Mouse (Mus musculus) hindbrain, embryonic 11.5 days (tissue): ENCODE data around the gene Timm23. TPM values are rescaled to one million over a fixed set of nuclear protein-coding genes. Genes with fewer than 3 reads are reported as not detected.

Source experiments
- ATAC-seq: fragments of 200-750 bp; cut with Nextera tagmentation; 2 replicates; pipeline ENCODE4 v1.8.0; 2017; ENCODE audit warnings: mild to moderate bottlenecking, moderate TSS enrichment, moderate library complexity; ENCODE audit not compliant: low FRiP score
- DNase-seq: peaks from one replicate; pipeline ENCODE4 v3.0.0-alpha.2; 2015; ENCODE audit warnings: low spot score
- H3K27ac ChIP-seq: fragments of 300-500 bp; sonication (generic); 2 replicates; pipeline ENCODE4 v1.5.1; 2014; ENCODE audit warnings: mild to moderate bottlenecking, low read depth, low read length
- H3K27me3 ChIP-seq: fragments of 300-500 bp; sonication (generic); 2 replicates; pipeline ENCODE4 v1.6.1; 2014; ENCODE audit warnings: mild to moderate bottlenecking, low read length, moderate library complexity, mixed read lengths; ENCODE audit not compliant: control insufficient read depth, insufficient read depth
- H3K36me3 ChIP-seq: fragments of 300-500 bp; sonication (generic); 2 replicates; pipeline ENCODE4 v1.6.1; 2014; ENCODE audit warnings: mild to moderate bottlenecking, low read length, moderate library complexity, mixed read lengths; ENCODE audit not compliant: control insufficient read depth, insufficient read depth
- H3K4me1 ChIP-seq: fragments of 300-500 bp; sonication (generic); replicated peaks from 2 replicates; pipeline ENCODE4 v1.6.1; 2014; ENCODE audit warnings: low read length, mixed read lengths; ENCODE audit not compliant: control insufficient read depth, insufficient read depth
- H3K4me2 ChIP-seq: fragments of 300-500 bp; sonication (generic); replicated peaks from 2 replicates; pipeline ENCODE4 v1.6.1; 2014; ENCODE audit warnings: mild to moderate bottlenecking, low read depth, low read length
- H3K4me3 ChIP-seq: fragments of 300-500 bp; sonication (generic); 2 replicates; pipeline ENCODE4 v1.5.1; 2014; ENCODE audit warnings: low read depth, low read length
- H3K9ac ChIP-seq: fragments of 300-500 bp; sonication (generic); 2 replicates; pipeline ENCODE4 v1.6.1; 2014; ENCODE audit warnings: low read depth, low read length
- H3K9me3 ChIP-seq: fragments of 300-500 bp; sonication (generic); 2 replicates; pipeline ENCODE4 v1.6.1; 2016; ENCODE audit warnings: low read length; ENCODE audit not compliant: control insufficient read depth
- WGBS: fragments of 180-500 bp; shearing (Covaris S2); extraction: QIAGEN DNeasy Blood & Tissue Kit; methylation state at CpG from one replicate; pipeline ENCODE4 v1.1.7; 2014; 5-methylcytosine and 5-hydroxymethylcytosine counted together
- polyA plus RNA-seq: library from polyadenylated mRNA; unstranded; fragments of >200 nt; fragmentation: Nextera tagmentation; extraction: Ambion mirVana; gene quantifications from 2 replicates; pipeline ENCODE4 v1.2.1, GENCODE M21; 2014

The Timm23 gene
- polyA plus RNA-seq, 1 experiment from 2014 or later: 257 TPM

- Histone ChIP-seq H3K4me1 (peaks cover 3% of the 10 kb centered on the region; the same call in 1 of the 2 replicates), H3K9me3 (no peaks in the 10 kb centered on the region), H3K36me3 (no peaks in the 10 kb centered on the region), H3K4me3 (no peak overlapping the region), H3K4me2 (no peak overlapping the region), H3K9ac (no peak overlapping the region), H3K27me3 (no peaks in the 10 kb centered on the region), H3K27ac (no peak overlapping the region)
- DNase-seq (no peak), ATAC-seq (no peak)
- WGBS: 85% methylated on average over 3 of the region's 3 CpGs
Observed at GRCm38 (mm10) chr14:32168653-32169231, 33.0 kb downstream of the Timm23 start.

- Histone ChIP-seq H3K4me2 (no peak overlapping the region), H3K27ac (no peak overlapping the region), H3K9me3 (no peaks in the 10 kb centered on the region), H3K36me3 (no peaks in the 10 kb centered on the region), H3K9ac (no peak overlapping the region), H3K27me3 (no peaks in the 10 kb centered on the region), H3K4me3 (no peak overlapping the region), H3K4me1 (peaks cover 3% of the 10 kb centered on the region; the same call in 1 of the 2 replicates)
- DNase-seq: no peak
- 92% methylated on average over 5 of the region's 5 CpGs for WGBS
- no peak for ATAC-seq
Observed at GRCm38 (mm10) chr14:32167326-32167725, 34.4 kb downstream of the Timm23 start.

- no peak overlapping the region for H3K27ac ChIP-seq
- H3K36me3 ChIP-seq: no peaks in the 10 kb centered on the region
- H3K9me3 ChIP-seq: no peaks in the 10 kb centered on the region
- H3K4me2 ChIP-seq: no peak overlapping the region
- WGBS: 100% methylated on average over 1 of the region's 1 CpGs
- ATAC-seq: no peak
- no peaks in the 10 kb centered on the region for H3K27me3 ChIP-seq
- peaks cover 3% of the 10 kb centered on the region; the same call in 1 of the 2 replicates for H3K4me1 ChIP-seq
- H3K9ac ChIP-seq: no peak overlapping the region
- DNase-seq: no peak
- no peak overlapping the region for H3K4me3 ChIP-seq
Observed at GRCm38 (mm10) chr14:32166840-32167239, 34.9 kb downstream of the Timm23 start.

GRCm38 (mm10) chr14:32166062-32166441, 35.6 kb downstream of the Timm23 start:
- no peak overlapping the region for H3K4me2 ChIP-seq
- no peak overlapping the region for H3K27ac ChIP-seq
- 77% methylated on average over 2 of the region's 2 CpGs for WGBS
- DNase-seq: no peak
- H3K9ac ChIP-seq: no peak overlapping the region
- H3K9me3 ChIP-seq: no peaks in the 10 kb centered on the region
- no peaks in the 10 kb centered on the region for H3K36me3 ChIP-seq
- ATAC-seq: no peak
- no peaks in the 10 kb centered on the region for H3K27me3 ChIP-seq
- peak overlapping the region; percentile 48; the same call in 1 of the 2 replicates for H3K4me3 ChIP-seq
- peaks cover 3% of the 10 kb centered on the region; the same call in 1 of the 2 replicates for H3K4me1 ChIP-seq

GRCm38 (mm10) chr14:32165278-32166061, 36.2 kb downstream of the Timm23 start:
- peak overlapping the region; percentile 48 for H3K4me3 ChIP-seq
- 0 out of 2 replicates have a peak overlapping the region, but pooled peaks have one; percentile 10 for H3K27ac ChIP-seq
- H3K9me3 ChIP-seq: no peaks in the 10 kb centered on the region
- ATAC-seq (no peak), DNase-seq (peak; percentile 74)
- H3K36me3 ChIP-seq: no peaks in the 10 kb centered on the region
- H3K27me3 ChIP-seq: no peaks in the 10 kb centered on the region
- WGBS: 1% methylated on average over 42 of the region's 42 CpGs
- H3K4me1 ChIP-seq: peaks cover 6% of the 10 kb centered on the region; the same call in 1 of the 2 replicates
- H3K9ac ChIP-seq: peak overlapping the region; percentile 59
- H3K4me2 ChIP-seq: peak overlapping the region; percentile 93

GRCm38 (mm10) chr14:32164173-32165051, 37.3 kb downstream of the Timm23 start:
- 85% methylated on average over 8 of the region's 8 CpGs for WGBS
- no peaks in the 10 kb centered on the region for H3K36me3 ChIP-seq
- ATAC-seq (no peak), DNase-seq (no peak)
- no peak overlapping the region for H3K27ac ChIP-seq
- no peaks in the 10 kb centered on the region for H3K27me3 ChIP-seq
- no peak overlapping the region for H3K9ac ChIP-seq
- no peak overlapping the region for H3K4me3 ChIP-seq
- H3K4me2 ChIP-seq: no peak overlapping the region
- peaks cover 8% of the 10 kb centered on the region; the same call in 1 of the 2 replicates for H3K4me1 ChIP-seq
- H3K9me3 ChIP-seq: no peaks in the 10 kb centered on the region

GRCm38 (mm10) chr14:32163203-32163888, 38.4 kb downstream of the Timm23 start:
- no peak overlapping the region for H3K4me3 ChIP-seq
- ATAC-seq (no peak), DNase-seq (no peak)
- no peak overlapping the region for H3K9ac ChIP-seq
- 93% methylated on average over 11 of the region's 11 CpGs for WGBS
- no peak overlapping the region for H3K27ac ChIP-seq
- H3K36me3 ChIP-seq: no peaks in the 10 kb centered on the region
- H3K27me3 ChIP-seq: no peaks in the 10 kb centered on the region
- H3K9me3 ChIP-seq: no peaks in the 10 kb centered on the region
- H3K4me1 ChIP-seq: peaks cover 8% of the 10 kb centered on the region; the same call in 1 of the 2 replicates
- no peak overlapping the region for H3K4me2 ChIP-seq

- H3K9me3 ChIP-seq: no peaks in the 10 kb centered on the region
- ATAC-seq (no peak), DNase-seq (no peak)
- H3K27ac ChIP-seq: no peak overlapping the region
- H3K36me3 ChIP-seq: no peaks in the 10 kb centered on the region
- H3K4me1 ChIP-seq: peaks cover 8% of the 10 kb centered on the region; the same call in 1 of the 2 replicates
- 92% methylated on average over 5 of the region's 5 CpGs for WGBS
- H3K9ac ChIP-seq: no peak overlapping the region
- H3K4me3 ChIP-seq: no peak overlapping the region
- H3K27me3 ChIP-seq: no peaks in the 10 kb centered on the region
- no peak overlapping the region for H3K4me2 ChIP-seq
Observed at GRCm38 (mm10) chr14:32162231-32162630, 39.5 kb downstream of the Timm23 start.
